Mouse (Mus musculus): ENCODE data around the gene Lrmp.

DNA sequence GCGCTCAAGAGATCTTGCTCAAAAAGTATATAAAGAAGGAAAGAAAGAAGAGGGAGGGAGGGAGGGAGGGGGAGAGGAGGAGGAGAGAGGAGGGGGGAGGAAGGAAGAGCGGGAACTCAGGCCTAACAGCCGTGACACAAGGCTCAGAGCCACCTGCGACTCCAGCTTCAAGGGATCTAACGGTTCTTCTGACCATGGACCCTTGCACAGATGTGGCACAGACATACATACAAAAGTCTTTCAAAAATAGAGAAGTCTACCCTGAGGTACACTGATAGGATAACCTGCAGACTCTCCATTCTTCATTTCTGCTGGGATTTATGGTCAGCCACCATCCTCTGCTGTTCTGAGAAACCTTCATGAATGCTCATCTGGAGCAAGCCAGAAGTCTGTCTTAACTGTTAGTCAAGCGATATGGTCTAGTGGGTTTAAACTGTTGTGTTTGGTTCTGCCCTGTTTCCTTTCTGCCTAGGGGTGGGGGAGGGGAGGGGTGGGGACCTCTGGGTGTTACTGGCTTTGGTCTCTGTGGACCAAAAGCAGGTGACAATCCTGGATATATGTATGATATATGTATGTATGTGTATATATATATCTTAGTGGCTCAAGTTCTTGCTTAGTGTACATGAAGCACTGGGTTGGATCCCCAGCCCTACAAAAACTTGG lies 25.1 kb upstream of the Lrmp start:
- TF ChIP-seq POLR2A (IDR thresholded peaks at IDR 0.05; ENCODE audit: borderline replicate concordance, extremely low read depth, insufficient read depth, insufficient read length, poor library complexity, severe bottlenecking), result no peak
- TF ChIP-seq CTCF (IDR thresholded peaks at IDR 0.05; ENCODE audit: borderline replicate concordance, extremely low read depth, insufficient read depth, insufficient read length), result no peak
